Mouse (Mus musculus): ENCODE data around the gene Etnk2. TPM values are rescaled to one million over a fixed set of nuclear protein-coding genes. Genes with fewer than 3 reads are reported as not detected.

Gene Etnk2
- polyA plus RNA-seq, 1 experiment from 2014 or later, result 3.7 TPM

GRCm38 (mm10) chr1:133370352-133370751 is 7.0 kb downstream of the Etnk2 start:
- DNase-seq (ENCODE audit: low spot score) (no peak), ATAC-seq (replicated peaks; ENCODE audit: low FRiP score, low TSS enrichment, low read depth) (no peak)
- Histone ChIP-seq H3K9me3 (ENCODE audit: control insufficient read depth, low read length) (no peaks in the 10 kb centered on the region), H3K4me2 (ENCODE audit: low read length) (no peak overlapping the region), H3K4me3 (ENCODE audit: low read depth, low read length) (no peak overlapping the region), H3K4me1 (replicated peaks; ENCODE audit: control insufficient read depth, insufficient read depth, low read length) (peaks cover 8% of the 10 kb centered on the region; the same call in 1 of the 2 replicates), H3K9ac (ENCODE audit: low read length) (no peak overlapping the region), H3K27me3 (replicated peaks; ENCODE audit: control insufficient read depth, insufficient read depth, low read length) (no peaks in the 10 kb centered on the region), H3K27ac (ENCODE audit: low read depth) (no peak overlapping the region), H3K36me3 (ENCODE audit: control insufficient read depth, insufficient read depth, low read length) (no peaks in the 10 kb centered on the region)
- WGBS, result 57% methylated on average over 4 of the region's 4 CpGs

GRCm38 (mm10) chr1:133371431-133371830 is 8.1 kb downstream of the Etnk2 start:
- H3K4me1 ChIP-seq (replicated peaks; ENCODE audit: control insufficient read depth, insufficient read depth, low read length), result peaks cover 8% of the 10 kb centered on the region; the same call in 1 of the 2 replicates
- no peaks in the 10 kb centered on the region for H3K9me3 ChIP-seq (ENCODE audit: control insufficient read depth, low read length)
- no peak overlapping the region for H3K27ac ChIP-seq (ENCODE audit: low read depth)
- H3K27me3 ChIP-seq (replicated peaks; ENCODE audit: control insufficient read depth, insufficient read depth, low read length), result no peaks in the 10 kb centered on the region
- ATAC-seq (replicated peaks; ENCODE audit: low FRiP score, low TSS enrichment, low read depth) (no peak), DNase-seq (ENCODE audit: low spot score) (no peak)
- H3K9ac ChIP-seq (ENCODE audit: low read length), result no peak overlapping the region
- no peaks in the 10 kb centered on the region for H3K36me3 ChIP-seq (ENCODE audit: control insufficient read depth, insufficient read depth, low read length)
- 73% methylated on average over 6 of the region's 6 CpGs for WGBS
- H3K4me3 ChIP-seq (ENCODE audit: low read depth, low read length), result no peak overlapping the region
- H3K4me2 ChIP-seq (ENCODE audit: low read length), result no peak overlapping the region

- ATAC-seq (replicated peaks; ENCODE audit: low FRiP score, low TSS enrichment, low read depth) (no peak), DNase-seq (ENCODE audit: low spot score) (no peak)
- Histone ChIP-seq H3K9me3 (ENCODE audit: control insufficient read depth, low read length) (no peaks in the 10 kb centered on the region), H3K9ac (ENCODE audit: low read length) (no peak overlapping the region), H3K27ac (ENCODE audit: low read depth) (no peak overlapping the region), H3K4me3 (ENCODE audit: low read depth, low read length) (no peak overlapping the region), H3K4me1 (replicated peaks; ENCODE audit: control insufficient read depth, insufficient read depth, low read length) (peaks cover 8% of the 10 kb centered on the region; the same call in 1 of the 2 replicates), H3K4me2 (ENCODE audit: low read length) (no peak overlapping the region), H3K27me3 (replicated peaks; ENCODE audit: control insufficient read depth, insufficient read depth, low read length) (no peaks in the 10 kb centered on the region), H3K36me3 (ENCODE audit: control insufficient read depth, insufficient read depth, low read length) (no peaks in the 10 kb centered on the region)
- 61% methylated on average over 8 of the region's 8 CpGs for WGBS
Measured at GRCm38 (mm10) chr1:133372113-133372512, 8.7 kb downstream of the Etnk2 start.

- 54% methylated on average over 10 of the region's 10 CpGs for WGBS
- Histone ChIP-seq H3K4me3 (ENCODE audit: low read depth, low read length) (no peak overlapping the region), H3K4me1 (replicated peaks; ENCODE audit: control insufficient read depth, insufficient read depth, low read length) (no peaks in the 10 kb centered on the region; the same call in 1 of the 2 replicates), H3K27ac (ENCODE audit: low read depth) (no peak overlapping the region), H3K9ac (ENCODE audit: low read length) (no peak overlapping the region), H3K27me3 (replicated peaks; ENCODE audit: control insufficient read depth, insufficient read depth, low read length) (no peaks in the 10 kb centered on the region), H3K36me3 (ENCODE audit: control insufficient read depth, insufficient read depth, low read length) (no peaks in the 10 kb centered on the region), H3K9me3 (ENCODE audit: control insufficient read depth, low read length) (no peaks in the 10 kb centered on the region), H3K4me2 (ENCODE audit: low read length) (no peak overlapping the region)
- DNase-seq (ENCODE audit: low spot score) (no peak), ATAC-seq (replicated peaks; ENCODE audit: low FRiP score, low TSS enrichment, low read depth) (no peak)
Measured at GRCm38 (mm10) chr1:133375696-133376346, 12.4 kb downstream of the Etnk2 start.

- Histone ChIP-seq H3K27ac (ENCODE audit: low read depth) (no peak overlapping the region), H3K4me2 (ENCODE audit: low read length) (no peak overlapping the region), H3K4me1 (replicated peaks; ENCODE audit: control insufficient read depth, insufficient read depth, low read length) (no peaks in the 10 kb centered on the region; the same call in 1 of the 2 replicates), H3K9ac (ENCODE audit: low read length) (no peak overlapping the region), H3K9me3 (ENCODE audit: control insufficient read depth, low read length) (no peaks in the 10 kb centered on the region), H3K27me3 (replicated peaks; ENCODE audit: control insufficient read depth, insufficient read depth, low read length) (no peaks in the 10 kb centered on the region), H3K36me3 (ENCODE audit: control insufficient read depth, insufficient read depth, low read length) (no peaks in the 10 kb centered on the region), H3K4me3 (ENCODE audit: low read depth, low read length) (no peak overlapping the region)
- ATAC-seq (replicated peaks; ENCODE audit: low FRiP score, low TSS enrichment, low read depth), result no peak
- no peak for DNase-seq (ENCODE audit: low spot score)
- 83% methylated on average over 5 of the region's 5 CpGs for WGBS
Measured at GRCm38 (mm10) chr1:133377547-133377946, 14.2 kb downstream of the Etnk2 start.

GRCm38 (mm10) chr1:133379254-133379985 is 16.0 kb downstream of the Etnk2 start:
- Histone ChIP-seq H3K4me3 (ENCODE audit: low read depth, low read length) (no peak overlapping the region), H3K27ac (ENCODE audit: low read depth) (no peak overlapping the region), H3K4me1 (replicated peaks; ENCODE audit: control insufficient read depth, insufficient read depth, low read length) (no peaks in the 10 kb centered on the region; the same call in 1 of the 2 replicates), H3K9ac (ENCODE audit: low read length) (no peak overlapping the region), H3K27me3 (replicated peaks; ENCODE audit: control insufficient read depth, insufficient read depth, low read length) (no peaks in the 10 kb centered on the region), H3K36me3 (ENCODE audit: control insufficient read depth, insufficient read depth, low read length) (peaks cover 14% of the 10 kb centered on the region; the same call in 1 of the 2 replicates), H3K9me3 (ENCODE audit: control insufficient read depth, low read length) (no peaks in the 10 kb centered on the region), H3K4me2 (ENCODE audit: low read length) (no peak overlapping the region)
- ATAC-seq (replicated peaks; ENCODE audit: low FRiP score, low TSS enrichment, low read depth), result no peak
- no peak for DNase-seq (ENCODE audit: low spot score)
- WGBS, result 65% methylated on average over 10 of the region's 10 CpGs

GRCm38 (mm10) chr1:133379986-133380320 is 16.6 kb downstream of the Etnk2 start:
- ATAC-seq (replicated peaks; ENCODE audit: low FRiP score, low TSS enrichment, low read depth) (no peak), DNase-seq (ENCODE audit: low spot score) (no peak)
- Histone ChIP-seq H3K9ac (ENCODE audit: low read length) (no peak overlapping the region), H3K27ac (ENCODE audit: low read depth) (no peak overlapping the region), H3K27me3 (replicated peaks; ENCODE audit: control insufficient read depth, insufficient read depth, low read length) (no peaks in the 10 kb centered on the region), H3K9me3 (ENCODE audit: control insufficient read depth, low read length) (no peaks in the 10 kb centered on the region), H3K4me1 (replicated peaks; ENCODE audit: control insufficient read depth, insufficient read depth, low read length) (no peaks in the 10 kb centered on the region; the same call in 1 of the 2 replicates), H3K4me2 (ENCODE audit: low read length) (no peak overlapping the region), H3K36me3 (ENCODE audit: control insufficient read depth, insufficient read depth, low read length) (peaks cover 19% of the 10 kb centered on the region), H3K4me3 (ENCODE audit: low read depth, low read length) (no peak overlapping the region)
- 83% methylated on average over 3 of the region's 3 CpGs for WGBS

- H3K4me2 ChIP-seq (ENCODE audit: low read length), result no peak overlapping the region
- ATAC-seq (replicated peaks; ENCODE audit: low FRiP score, low TSS enrichment, low read depth), result no peak
- H3K4me1 ChIP-seq (replicated peaks; ENCODE audit: control insufficient read depth, insufficient read depth, low read length), result no peaks in the 10 kb centered on the region; the same call in 1 of the 2 replicates
- no peaks in the 10 kb centered on the region for H3K9me3 ChIP-seq (ENCODE audit: control insufficient read depth, low read length)
- peaks cover 21% of the 10 kb centered on the region for H3K36me3 ChIP-seq (ENCODE audit: control insufficient read depth, insufficient read depth, low read length)
- peak; percentile 70 for DNase-seq (ENCODE audit: low spot score)
- no peak overlapping the region for H3K27ac ChIP-seq (ENCODE audit: low read depth)
- no peak overlapping the region for H3K9ac ChIP-seq (ENCODE audit: low read length)
- H3K4me3 ChIP-seq (ENCODE audit: low read depth, low read length), result no peak overlapping the region
- no peaks in the 10 kb centered on the region for H3K27me3 ChIP-seq (replicated peaks; ENCODE audit: control insufficient read depth, insufficient read depth, low read length)
- 68% methylated on average over 14 of the region's 14 CpGs for WGBS
Measured at GRCm38 (mm10) chr1:133380347-133381065, 17.1 kb downstream of the Etnk2 start.

Measured in intestine, embryonic 14.5 days (tissue).